Mouse (Mus musculus) brain, embryonic 14.5 days (tissue): Measurements from ENCODE around the gene Gm7697.
"Not testable (repeated sequence)": the region's sequence is repeated elsewhere in the genome, so short reads cannot be mapped to it uniquely, and the experiment has no call there.

Experiments used
- CTCF ChIP-seq: fragments of 200-500 bp; IDR thresholded peaks from 2 replicates; pipeline ENCODE4 v1.5.1; 2012; ENCODE audit warnings: inconsistent platforms, mild to moderate bottlenecking, moderate library complexity, borderline replicate concordance; ENCODE audit not compliant: insufficient read depth, insufficient read length; ENCODE audit errors: extremely low read depth
- POLR2A ChIP-seq: fragments of 200-500 bp; IDR thresholded peaks from 2 replicates; pipeline ENCODE4 v1.6.1; 2012; ENCODE audit warnings: mild to moderate bottlenecking, inconsistent platforms, borderline replicate concordance; ENCODE audit not compliant: poor library complexity, insufficient read depth, insufficient read length, severe bottlenecking; ENCODE audit errors: extremely low read depth

- not testable (repeated sequence) for TF ChIP-seq CTCF, POLR2A
These were observed 28.5 kb upstream of the Gm7697 start for GRCm38 (mm10) chr8:69551249-69551648.
